Mouse (Mus musculus): ENCODE data around the gene 1110059E24Rik. TPM values are rescaled to one million over a fixed set of nuclear protein-coding genes. Genes with fewer than 3 reads are reported as not detected.
A peak's percentile ranks its signal among the peaks of the same experiment; 100 is the strongest.

The 1110059E24Rik gene
- total RNA-seq (2014; fragmentation: Nextera tagmentation) (12.6 and 12.8 TPM in 2 replicates), total RNA-seq (2017) (26.1 and 35.8 TPM in 2 replicates)

DNA sequence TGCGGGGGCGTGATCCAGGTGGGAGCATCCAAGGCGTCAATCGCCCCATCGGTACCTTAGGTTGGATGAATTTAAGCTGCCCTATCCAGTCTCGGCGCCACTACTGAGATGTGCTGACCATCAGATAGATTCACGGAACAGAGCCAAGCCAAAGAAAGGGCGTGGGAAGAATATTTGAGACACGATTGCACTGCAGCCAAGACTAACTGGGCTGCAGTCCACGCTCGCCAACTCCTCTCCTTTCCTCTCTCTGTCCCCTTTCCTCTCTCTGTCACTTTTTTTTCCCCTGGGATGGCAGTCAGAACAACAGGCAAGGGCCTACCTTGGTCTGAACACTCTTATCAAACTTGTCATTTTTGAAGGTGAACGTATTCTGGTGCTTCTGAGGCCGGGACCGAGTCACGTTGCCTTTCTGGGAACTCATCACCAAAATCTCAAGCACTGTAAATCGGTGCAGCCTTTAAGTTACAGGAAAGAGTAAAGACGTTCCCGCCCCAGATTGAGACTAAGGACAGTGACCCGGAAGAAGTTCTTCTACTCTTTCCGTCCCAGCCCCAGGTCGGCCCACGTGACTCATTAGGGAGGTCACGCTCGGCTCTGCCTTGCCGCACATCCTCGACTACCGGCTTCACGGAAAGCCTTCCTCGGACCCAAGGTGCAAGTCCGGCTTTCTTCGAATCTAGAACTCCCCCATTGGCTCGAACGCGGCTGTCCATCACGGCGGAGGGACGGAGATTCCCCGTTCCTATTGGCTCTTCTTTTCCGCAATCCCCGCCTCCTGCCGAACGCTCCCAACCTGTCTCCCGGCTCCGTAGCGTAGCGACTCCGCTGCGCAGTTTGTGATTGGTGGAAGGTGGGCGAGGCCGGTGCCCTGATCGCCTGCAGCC lies at the start of gene 1110059E24Rik:
1110059E24Rik (minus strand) TSS at position 692 of the 887 bp plus-strand sequence.
- peak; percentile 98 for ATAC-seq (replicated peaks; ENCODE audit: low FRiP score, low TSS enrichment, poor library complexity, severe bottlenecking)

DNA sequence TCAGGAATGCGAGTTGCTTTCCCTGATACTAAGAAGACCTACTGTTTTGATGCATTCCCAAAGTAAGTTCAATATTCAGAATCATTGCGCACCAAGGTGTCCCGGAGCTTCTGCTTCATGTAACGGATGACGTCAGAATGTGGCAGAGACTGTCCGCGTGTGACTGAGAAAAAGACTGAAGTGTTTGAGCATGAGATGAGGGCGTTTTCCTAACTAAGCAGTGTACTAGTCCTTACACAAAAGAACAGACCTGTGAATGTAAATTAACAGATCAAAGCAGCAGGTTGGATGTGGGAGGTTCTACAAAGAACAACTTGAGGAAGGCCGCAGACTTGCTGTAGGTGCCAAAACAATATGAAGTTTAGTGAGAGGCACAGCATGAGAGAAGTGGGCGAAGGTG lies 28.2 kb upstream of the 1110059E24Rik start:
- no peak for ATAC-seq (replicated peaks; ENCODE audit: low FRiP score, low TSS enrichment, poor library complexity, severe bottlenecking)

DNA sequence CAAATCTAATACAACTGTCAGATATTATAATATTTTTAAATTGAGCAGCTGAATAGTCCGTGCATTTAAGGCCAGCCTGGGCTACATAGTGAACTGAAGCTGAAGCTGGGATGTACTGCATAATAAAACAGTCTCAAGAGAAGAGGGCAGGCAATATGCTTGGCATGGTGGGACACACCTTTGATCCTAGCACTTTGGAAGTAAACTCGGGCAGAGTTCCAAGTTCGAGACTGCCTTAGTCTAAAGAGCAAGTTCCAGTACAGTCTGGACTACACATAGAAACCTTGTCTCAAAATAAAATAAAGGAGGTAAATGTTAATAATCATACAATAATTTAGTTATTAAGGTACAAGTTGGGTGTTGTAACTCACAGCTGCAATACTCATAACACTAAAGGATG lies 27.3 kb upstream of the 1110059E24Rik start:
- no peak for ATAC-seq (replicated peaks; ENCODE audit: low FRiP score, low TSS enrichment, poor library complexity, severe bottlenecking)

DNA sequence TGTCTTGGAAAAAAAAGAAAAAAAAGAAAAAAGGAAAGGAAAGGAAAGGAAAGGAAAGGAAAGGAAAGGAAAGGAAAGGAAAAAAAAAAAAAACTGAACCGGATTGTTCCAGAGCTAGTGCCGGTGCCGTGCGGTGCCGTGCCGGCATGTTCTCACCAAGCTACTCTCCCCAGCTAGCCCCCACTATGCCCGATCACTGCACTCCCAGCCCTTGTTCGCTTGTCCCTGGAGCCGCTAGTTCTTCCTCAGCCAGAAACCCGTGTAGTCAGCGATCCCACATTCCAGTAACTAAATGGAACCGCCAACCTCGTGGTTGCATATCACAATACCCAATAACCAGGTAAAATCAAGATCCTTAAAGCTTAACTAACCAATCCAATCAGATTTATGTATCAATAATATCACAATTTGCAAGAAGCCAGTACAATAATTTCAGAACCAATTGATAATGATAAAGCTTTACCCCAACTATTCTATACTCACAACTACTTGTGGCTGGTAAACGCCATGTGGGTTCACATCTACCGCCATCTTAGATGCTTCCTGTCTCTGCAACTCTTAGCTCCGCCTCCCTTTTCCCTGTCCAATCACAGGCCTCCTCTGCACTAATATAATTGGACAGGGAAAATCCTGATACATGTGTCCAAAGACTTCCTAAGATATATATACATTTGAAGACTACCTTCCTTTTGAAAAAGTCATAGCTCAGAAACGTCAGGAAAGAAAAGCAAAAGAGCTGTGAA lies 21.7 kb upstream of the 1110059E24Rik start:
- no peak for ATAC-seq (replicated peaks; ENCODE audit: low FRiP score, low TSS enrichment, poor library complexity, severe bottlenecking)

DNA sequence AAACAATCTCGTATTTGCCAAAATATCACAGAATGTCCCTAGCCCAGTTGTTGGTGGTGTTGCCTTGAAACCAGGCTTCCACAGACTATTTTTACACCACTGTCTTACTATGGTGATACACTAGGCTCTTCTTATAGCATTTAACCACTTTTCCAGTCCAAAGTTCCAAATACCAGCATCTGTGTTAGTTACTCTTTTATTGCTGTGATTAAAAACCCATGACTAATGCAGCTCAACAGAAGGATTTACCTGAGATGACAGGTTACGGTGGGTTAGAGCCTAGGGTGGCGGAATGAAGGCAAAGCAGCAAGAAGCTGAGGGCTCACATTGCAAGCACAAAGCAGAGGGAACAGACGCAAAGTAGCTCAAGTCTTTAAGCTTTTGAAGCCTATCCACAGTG lies 16.9 kb upstream of the 1110059E24Rik start:
- ATAC-seq (replicated peaks; ENCODE audit: low FRiP score, low TSS enrichment, poor library complexity, severe bottlenecking), result no peak

DNA sequence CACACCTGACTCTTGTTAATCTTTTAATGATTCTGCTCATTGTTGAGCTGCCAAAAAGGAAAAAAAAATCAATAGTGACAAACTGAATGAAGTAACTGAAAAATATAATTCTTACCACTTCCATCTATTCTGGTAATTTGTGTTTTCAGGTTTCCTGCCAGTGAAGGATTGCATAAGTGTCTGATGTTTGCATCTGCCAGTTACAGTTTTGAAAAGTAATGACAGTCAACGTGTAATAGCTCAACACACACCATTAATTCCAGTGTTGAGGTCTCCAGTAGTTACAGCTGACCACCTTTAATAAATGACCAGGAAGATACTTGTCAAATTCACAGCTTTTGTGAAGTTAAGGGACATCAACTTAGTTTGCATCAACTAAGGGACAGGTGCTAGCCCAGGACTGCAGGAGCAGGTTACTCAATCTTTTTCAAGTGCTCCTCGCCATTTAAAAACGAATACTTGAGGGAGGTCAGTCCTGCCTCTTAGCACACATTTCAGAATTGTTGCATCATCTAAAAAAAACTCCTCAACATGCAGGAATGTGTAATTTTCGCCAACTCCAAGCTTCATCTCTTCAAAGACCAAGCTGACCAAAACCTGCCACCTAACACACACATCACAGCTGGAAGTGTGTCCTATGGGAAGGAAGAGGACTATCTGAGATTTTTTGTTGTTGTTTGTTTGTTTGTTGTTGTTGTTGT lies 11.1 kb upstream of the 1110059E24Rik start:
- ATAC-seq (replicated peaks; ENCODE audit: low FRiP score, low TSS enrichment, poor library complexity, severe bottlenecking), result no peak

DNA sequence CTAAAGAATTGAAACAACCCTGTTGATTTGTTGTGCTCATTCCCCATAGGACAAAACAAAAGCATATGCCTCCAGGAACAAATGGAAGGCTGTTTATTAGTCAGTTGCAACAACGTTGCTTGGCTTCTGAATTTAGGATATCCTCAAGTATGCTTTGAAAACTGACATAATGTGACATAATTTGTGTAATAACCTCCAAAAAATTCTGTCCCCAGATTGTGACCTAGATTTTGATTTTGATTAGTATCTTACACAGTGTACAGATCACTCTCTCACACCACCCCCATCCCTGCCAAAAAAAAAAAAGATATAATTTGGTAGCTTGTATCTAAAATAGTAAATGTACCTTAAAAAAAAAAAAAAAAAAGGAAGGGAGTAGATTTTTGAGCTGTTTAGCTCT lies 8.0 kb upstream of the 1110059E24Rik start:
- ATAC-seq (replicated peaks; ENCODE audit: low FRiP score, low TSS enrichment, poor library complexity, severe bottlenecking), result no peak

DNA sequence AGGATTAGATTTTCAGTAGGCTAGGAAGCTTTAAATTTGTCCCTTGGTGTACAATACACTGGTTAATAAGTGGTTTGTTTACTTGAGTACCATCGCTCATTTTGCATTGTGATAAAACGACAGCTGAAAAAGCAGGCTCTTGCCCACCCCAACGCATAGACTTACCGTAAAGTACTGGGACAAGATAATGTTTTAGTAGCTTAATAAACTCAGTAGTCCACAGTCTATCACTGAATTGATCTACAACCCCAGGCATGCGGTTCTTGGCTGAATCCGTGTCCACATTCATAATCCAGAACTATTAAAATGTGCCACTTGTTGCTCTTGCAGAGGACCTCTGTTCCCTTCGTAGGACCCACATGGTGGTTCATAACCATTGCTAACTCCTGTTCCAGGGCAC lies 2.0 kb upstream of the 1110059E24Rik start:
- no peak for ATAC-seq (replicated peaks; ENCODE audit: low FRiP score, low TSS enrichment, poor library complexity, severe bottlenecking)

DNA sequence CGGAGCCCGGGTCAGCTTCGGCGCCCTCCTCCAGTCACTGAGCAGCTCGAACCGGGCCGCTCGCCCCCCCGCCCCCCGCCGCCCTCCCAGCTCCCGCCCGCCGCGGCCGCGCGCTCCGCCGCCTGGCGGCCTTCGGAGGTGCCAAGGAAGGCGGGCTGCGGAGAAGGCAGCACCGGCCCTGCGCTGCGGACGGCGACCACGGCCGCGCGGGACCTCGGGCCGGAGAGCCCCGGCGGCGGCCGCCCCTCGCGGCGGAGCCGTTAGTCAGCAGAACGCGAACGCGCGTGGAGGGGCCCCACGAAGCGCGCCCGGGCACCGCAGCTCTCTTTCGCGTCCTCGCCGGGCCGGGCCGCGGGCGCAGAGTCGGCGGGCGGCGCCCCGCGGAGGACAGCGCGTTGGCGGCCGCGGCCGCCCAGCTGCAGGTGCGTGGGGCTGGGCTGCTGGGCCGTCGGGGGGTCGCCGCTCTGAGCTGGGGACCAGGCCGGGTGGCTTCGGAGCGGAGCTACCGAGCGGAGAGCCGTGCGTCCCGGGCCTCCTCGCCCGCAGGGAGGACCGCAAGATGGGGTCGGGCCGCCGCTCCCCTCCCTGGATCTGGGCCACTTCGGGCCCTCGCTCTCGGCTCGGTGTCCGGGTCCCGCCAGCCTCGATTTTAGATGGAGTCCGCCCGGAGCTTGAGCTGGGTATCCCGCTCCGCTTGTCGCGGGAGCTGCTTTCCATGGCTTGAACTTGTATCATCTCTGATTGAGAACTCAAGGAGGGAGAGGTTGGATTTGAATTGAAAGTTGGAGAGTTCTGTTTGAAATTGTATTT lies 601 bp upstream of the 1110059E24Rik start, which contains the start of gene Abhd17b:
Abhd17b (plus strand) TSS at position 14 of the 810 bp plus-strand sequence.
- ATAC-seq (replicated peaks; ENCODE audit: low FRiP score, low TSS enrichment, poor library complexity, severe bottlenecking), result no peak

DNA sequence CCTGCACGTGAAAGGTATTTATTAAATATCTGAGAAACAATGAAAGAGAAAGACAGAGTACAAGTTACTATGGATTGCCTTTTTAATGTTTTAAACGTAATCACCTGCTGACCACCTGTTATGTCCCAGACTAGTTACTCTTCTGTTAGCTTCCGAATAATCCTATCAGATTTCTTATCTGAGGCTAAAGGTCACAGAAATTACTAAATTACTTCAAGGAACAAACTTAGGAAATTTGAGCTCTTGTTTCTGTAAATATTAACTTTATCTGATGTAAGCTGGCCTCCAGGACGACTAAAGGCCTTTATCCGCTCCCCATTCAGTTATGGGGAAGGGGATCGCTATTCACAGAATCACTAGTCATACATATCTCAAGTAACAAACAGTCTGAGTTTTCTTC lies 1.1 kb downstream of the 1110059E24Rik start:
- no peak for ATAC-seq (replicated peaks; ENCODE audit: low FRiP score, low TSS enrichment, poor library complexity, severe bottlenecking)

DNA sequence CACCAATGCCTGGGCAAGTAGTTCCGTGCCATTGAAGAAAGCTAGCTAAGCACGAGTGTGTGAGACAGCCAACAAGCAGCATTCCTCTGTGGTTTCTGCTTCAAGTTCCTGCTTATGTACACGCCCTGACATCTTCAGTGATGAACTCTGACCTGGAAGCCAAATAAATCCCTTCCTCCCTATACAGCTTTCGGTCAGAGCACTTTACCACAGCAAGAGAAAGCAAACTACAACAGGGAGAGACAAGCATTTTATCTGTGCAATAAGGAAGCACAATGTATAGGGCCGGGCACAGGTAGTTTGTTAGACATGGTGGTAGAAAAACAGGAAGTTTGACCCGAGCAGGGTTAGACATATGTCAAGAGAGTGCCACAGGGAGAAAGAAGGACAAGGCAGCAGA lies 6.6 kb downstream of the 1110059E24Rik start:
- ATAC-seq (replicated peaks; ENCODE audit: low FRiP score, low TSS enrichment, poor library complexity, severe bottlenecking), result no peak

DNA sequence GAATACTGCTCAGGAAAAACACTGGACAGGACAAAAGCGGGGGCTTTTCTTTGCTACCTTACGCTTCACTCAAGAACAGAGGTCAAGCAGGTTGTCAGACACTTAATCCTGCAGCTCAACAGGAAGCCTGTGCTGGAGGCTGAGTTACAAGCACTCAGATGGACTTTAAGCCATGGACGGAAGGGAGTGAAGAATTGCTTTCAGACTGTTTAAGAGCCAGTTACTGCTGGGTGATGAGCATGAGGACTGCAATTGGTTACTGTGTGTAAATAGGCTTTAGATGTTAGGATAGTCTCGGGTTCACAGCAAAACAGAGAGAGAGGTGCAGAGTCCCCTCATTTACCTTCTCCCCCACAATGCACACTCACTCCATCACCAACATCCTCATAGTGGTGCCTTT lies 7.5 kb downstream of the 1110059E24Rik start:
- no peak for ATAC-seq (replicated peaks; ENCODE audit: low FRiP score, low TSS enrichment, poor library complexity, severe bottlenecking)

DNA sequence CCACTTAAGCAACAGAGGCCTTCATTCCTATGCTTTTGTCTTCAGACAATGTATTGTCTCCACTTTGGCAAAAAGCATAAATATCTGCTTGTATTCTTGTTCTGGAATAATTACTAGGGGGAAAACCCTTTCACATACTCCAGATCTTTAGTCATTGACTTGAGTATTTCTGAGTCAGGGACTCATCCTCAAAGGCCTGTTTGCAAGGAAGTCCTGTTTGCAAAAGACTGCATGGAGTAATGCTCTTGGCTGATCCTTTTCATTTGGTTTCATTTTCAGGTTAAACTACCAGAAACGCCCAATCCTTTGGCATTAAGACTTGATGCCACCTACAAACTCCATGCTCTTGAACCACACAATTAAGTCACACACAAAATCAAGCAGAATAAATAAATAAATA lies 8.8 kb downstream of the 1110059E24Rik start:
- no peak for ATAC-seq (replicated peaks; ENCODE audit: low FRiP score, low TSS enrichment, poor library complexity, severe bottlenecking)

DNA sequence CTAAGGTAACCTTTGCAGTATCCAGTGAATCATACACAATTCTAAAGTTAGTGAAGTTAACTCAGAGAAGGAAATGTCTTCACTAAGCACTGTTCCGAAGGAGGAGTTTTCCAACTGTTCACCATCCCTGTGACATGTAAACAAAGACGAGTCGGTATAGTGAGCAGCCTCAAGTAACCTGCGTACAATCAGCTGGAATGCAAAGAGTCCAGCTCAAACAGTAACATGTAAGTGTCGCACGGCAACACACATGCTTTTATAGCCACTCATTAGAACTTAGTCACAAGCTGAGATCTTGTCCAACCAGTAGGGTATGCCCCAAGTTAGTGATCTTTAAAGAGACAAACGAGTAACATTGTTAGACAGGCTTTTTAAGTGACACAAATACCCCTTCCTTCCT lies 15.1 kb downstream of the 1110059E24Rik start:
- ATAC-seq (replicated peaks; ENCODE audit: low FRiP score, low TSS enrichment, poor library complexity, severe bottlenecking), result no peak

DNA sequence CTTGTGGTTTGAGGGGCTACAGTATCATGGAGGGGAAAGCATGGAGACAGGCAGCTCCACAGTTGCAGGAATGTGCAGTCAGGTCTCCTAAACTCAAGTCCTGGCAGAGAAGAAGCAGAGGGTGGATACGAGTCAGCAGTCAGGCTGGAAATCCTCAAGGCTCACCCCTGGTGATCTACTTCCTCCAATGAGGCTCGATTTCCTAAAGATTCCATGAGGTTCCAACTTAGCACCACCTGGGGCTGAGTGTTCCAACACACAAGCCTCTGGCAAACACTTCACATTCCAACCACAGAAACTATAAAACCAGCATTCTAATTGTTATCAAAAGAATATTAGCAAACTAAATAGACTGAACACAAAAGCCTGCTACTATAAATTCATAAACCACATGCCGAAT lies 15.9 kb downstream of the 1110059E24Rik start:
- no peak for ATAC-seq (replicated peaks; ENCODE audit: low FRiP score, low TSS enrichment, poor library complexity, severe bottlenecking)

DNA sequence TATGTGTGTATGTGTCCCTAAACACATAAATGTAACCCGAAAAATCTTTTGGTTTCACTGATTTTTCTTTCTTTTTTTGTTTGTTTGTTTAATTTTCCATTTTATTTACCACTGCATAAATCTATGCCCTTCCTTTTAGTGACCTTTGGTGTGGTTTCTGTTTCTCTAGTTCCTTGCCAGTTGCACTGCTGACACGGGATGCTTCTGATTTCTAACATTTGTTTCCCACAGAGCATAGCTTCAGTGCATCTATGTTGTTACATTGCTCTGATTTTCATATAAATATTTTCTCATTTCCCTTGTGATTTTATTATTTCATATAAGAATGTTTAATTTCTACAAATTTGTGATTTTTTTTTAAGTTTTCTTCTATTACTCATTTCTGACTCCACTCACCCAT lies 17.4 kb downstream of the 1110059E24Rik start:
- ATAC-seq (replicated peaks; ENCODE audit: low FRiP score, low TSS enrichment, poor library complexity, severe bottlenecking), result no peak

DNA sequence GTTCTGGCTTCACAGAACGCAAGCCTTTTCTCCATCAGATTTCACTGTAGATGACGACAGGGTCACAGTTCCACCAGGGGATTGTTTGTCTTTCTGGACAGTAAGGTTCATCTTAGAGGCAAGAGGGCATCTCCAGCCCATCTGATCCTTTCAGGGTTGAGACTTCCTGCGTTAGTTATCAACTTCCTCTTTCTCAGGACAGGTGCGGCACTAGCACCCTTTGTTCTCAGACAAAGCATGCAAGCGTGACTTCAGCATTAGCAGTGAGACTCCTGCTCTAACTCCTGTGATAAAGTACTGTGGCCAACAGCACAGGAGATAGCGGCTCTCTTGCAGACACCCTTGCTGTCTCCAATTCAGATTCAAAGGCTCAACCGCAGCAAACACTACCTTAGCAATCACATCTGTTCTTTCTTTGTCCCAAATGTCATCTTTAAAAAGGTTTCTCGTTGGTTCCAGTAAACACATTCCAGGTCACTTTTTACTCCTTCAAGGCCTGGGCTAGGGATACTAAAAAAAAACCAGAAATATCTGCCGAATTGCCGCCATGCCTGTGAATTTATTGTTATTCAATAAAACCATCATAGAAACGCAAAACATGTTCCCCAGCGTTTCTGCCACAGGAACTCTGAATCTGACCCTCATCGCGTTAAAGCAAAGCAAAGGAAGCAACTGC lies 22.0 kb downstream of the 1110059E24Rik start:
- ATAC-seq (replicated peaks; ENCODE audit: low FRiP score, low TSS enrichment, poor library complexity, severe bottlenecking), result peak; percentile 57; the same call in 1 of the 2 replicates

DNA sequence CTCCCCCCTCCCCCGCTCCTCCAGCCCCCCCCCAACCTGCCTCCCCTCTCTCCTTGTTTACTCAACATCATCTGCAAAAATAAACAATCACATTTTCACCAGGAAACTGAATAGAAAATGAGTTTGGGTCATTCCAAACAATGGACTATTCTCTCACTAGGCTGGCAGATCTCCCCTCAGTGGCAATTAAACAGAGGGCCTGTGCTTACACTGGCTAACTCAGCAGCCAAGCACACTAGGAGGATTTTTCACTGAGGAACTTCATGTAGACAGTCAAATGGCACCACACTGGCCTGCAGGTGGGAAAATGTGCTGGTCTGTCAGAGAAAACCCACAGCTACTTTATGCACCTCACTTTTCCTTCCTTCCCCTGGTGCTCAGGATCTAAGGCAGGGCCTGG lies 23.3 kb downstream of the 1110059E24Rik start:
- no peak for ATAC-seq (replicated peaks; ENCODE audit: low FRiP score, low TSS enrichment, poor library complexity, severe bottlenecking)

DNA sequence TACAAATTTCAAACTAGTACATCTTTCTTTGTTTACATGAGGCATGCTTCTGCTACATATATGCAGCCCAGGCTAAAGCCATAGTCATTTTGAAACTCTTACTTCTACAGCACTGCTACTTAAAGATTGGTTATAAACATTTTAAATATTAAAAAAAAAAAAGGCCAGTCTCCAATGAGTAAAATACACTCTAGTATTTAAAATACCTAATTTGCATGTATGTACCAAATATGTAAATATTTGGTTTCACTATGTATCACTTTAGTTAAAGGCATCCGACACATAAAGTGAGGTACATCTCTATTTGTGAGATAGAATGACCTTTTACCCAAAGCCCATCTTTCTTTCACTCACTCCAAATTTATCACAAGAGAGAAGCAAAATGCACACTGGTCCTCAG lies 23.7 kb downstream of the 1110059E24Rik start:
- no peak for ATAC-seq (replicated peaks; ENCODE audit: low FRiP score, low TSS enrichment, poor library complexity, severe bottlenecking)
